Mouse (Mus musculus) NIH3T3 (cell line): ENCODE data around the gene Intu.

ENCODE experiments used
- DNase-seq: peaks from one replicate; pipeline ENCODE4 v3.0.0-alpha.2; 2012; ENCODE audit warnings: low read depth

Gene Intu

GRCm38 (mm10) chr3:40683171-40683570, 152.1 kb downstream of the Intu start:
- DNase-seq = no peak

GRCm38 (mm10) chr3:40685855-40686515, 154.9 kb downstream of the Intu start:
- peak; percentile 66 for DNase-seq

- DNase-seq = peak; percentile 59
Observed at GRCm38 (mm10) chr3:40686836-40687235, 155.8 kb downstream of the Intu start.

GRCm38 (mm10) chr3:40687588-40687987, 156.5 kb downstream of the Intu start:
- DNase-seq = no peak

GRCm38 (mm10) chr3:40691566-40691965, 160.5 kb downstream of the Intu start:
- no peak for DNase-seq

- DNase-seq = no peak
Observed at GRCm38 (mm10) chr3:40693435-40693834, 162.3 kb downstream of the Intu start.

GRCm38 (mm10) chr3:40693960-40694359, 162.9 kb downstream of the Intu start:
- DNase-seq = no peak

GRCm38 (mm10) chr3:40694438-40694837, 163.4 kb downstream of the Intu start:
- no peak for DNase-seq

GRCm38 (mm10) chr3:40695162-40695561, 164.1 kb downstream of the Intu start:
- DNase-seq = peak; percentile 13

- no peak for DNase-seq
Observed at GRCm38 (mm10) chr3:40698834-40699233, 167.7 kb downstream of the Intu start.

- peak; percentile 36 for DNase-seq
Observed at GRCm38 (mm10) chr3:40704816-40705430, 173.8 kb downstream of the Intu start.

GRCm38 (mm10) chr3:40708655-40709054, 177.6 kb downstream of the Intu start, which contains the start of gene Slc25a31:
Gene Slc25a31, plus strand, starts transcription at chr3:40708855.
- DNase-seq = no peak

GRCm38 (mm10) chr3:40716056-40716455, 185.0 kb downstream of the Intu start:
- no peak for DNase-seq

GRCm38 (mm10) chr3:40719022-40719421, 187.9 kb downstream of the Intu start:
- DNase-seq = peak; percentile 30

- no peak for DNase-seq
Observed at GRCm38 (mm10) chr3:40738381-40738912, 207.4 kb downstream of the Intu start.

- peak; percentile 53 for DNase-seq
Observed at GRCm38 (mm10) chr3:40744024-40744835, 213.1 kb downstream of the Intu start, which contains the start of gene Hspa4l. Gene Hspa4l, plus strand, starts transcription at chr3:40744495.

GRCm38 (mm10) chr3:40744836-40745660, 214.0 kb downstream of the Intu start:
- DNase-seq = peak; percentile 96

GRCm38 (mm10) chr3:40745661-40746547, 214.8 kb downstream of the Intu start:
- DNase-seq = peak; percentile 78
